Mouse (Mus musculus) stomach, embryonic 14.5 days (tissue): ENCODE results near the gene Galntl6. TPM values are rescaled to one million over a fixed set of nuclear protein-coding genes. Genes with fewer than 3 reads are reported as not detected.
A peak's percentile ranks its signal among the peaks of the same experiment; 100 is the strongest.

ENCODE experiments used
- ATAC-seq: fragments of 200-750 bp; cut with Nextera tagmentation; 2 replicates; pipeline ENCODE4 v1.8.0; 2017; ENCODE audit warnings: low read depth, moderate TSS enrichment; ENCODE audit not compliant: insufficient number of reproducible peaks, insufficient read depth, low FRiP score
- H3K27ac ChIP-seq: fragments of 300-500 bp; sonication (generic); 2 replicates; pipeline ENCODE4 v1.5.1; 2014; ENCODE audit warnings: mild to moderate bottlenecking, low read length, moderate library complexity, mixed read lengths
- H3K27me3 ChIP-seq: fragments of 300-500 bp; sonication (generic); 2 replicates; pipeline ENCODE4 v1.6.1; 2014; ENCODE audit warnings: low read length, control low read depth, mixed read lengths; ENCODE audit not compliant: control insufficient read depth, insufficient read depth
- H3K36me3 ChIP-seq: fragments of 300-500 bp; sonication (generic); 2 replicates; pipeline ENCODE4 v1.6.1; 2014; ENCODE audit warnings: mild to moderate bottlenecking, control low read depth, low read length, moderate library complexity, mixed read lengths; ENCODE audit not compliant: control insufficient read depth, insufficient read depth
- H3K4me1 ChIP-seq: fragments of 300-500 bp; sonication (generic); 2 replicates; pipeline ENCODE4 v1.6.1; 2014; ENCODE audit warnings: low read length, control low read depth, mixed read lengths; ENCODE audit not compliant: control insufficient read depth, insufficient read depth
- H3K4me2 ChIP-seq: fragments of 300-500 bp; sonication (generic); replicated peaks from 2 replicates; pipeline ENCODE4 v1.6.1; 2014; ENCODE audit warnings: low read depth, low read length, control low read depth
- H3K4me3 ChIP-seq: fragments of 300-500 bp; sonication (generic); 2 replicates; pipeline ENCODE4 v1.5.1; 2014; ENCODE audit warnings: low read depth, low read length, control low read depth
- H3K9ac ChIP-seq: fragments of 300-500 bp; sonication (generic); replicated peaks from 2 replicates; pipeline ENCODE4 v1.6.1; 2014; ENCODE audit warnings: low read depth, mild to moderate bottlenecking, control low read depth, low read length, moderate library complexity, mixed read lengths
- H3K9me3 ChIP-seq: fragments of 300-500 bp; sonication (generic); 2 replicates; pipeline ENCODE4 v1.6.1; 2016; ENCODE audit warnings: low read depth, low read length, control low read depth; ENCODE audit not compliant: control insufficient read depth
- WGBS: fragments of 180-500 bp; shearing (Covaris S2); extraction: QIAGEN DNeasy Blood & Tissue Kit; methylation state at CpG from one replicate; pipeline ENCODE4 v1.1.7; 2014; 5-methylcytosine and 5-hydroxymethylcytosine counted together
- polyA plus RNA-seq: library from polyadenylated mRNA; unstranded; fragments of >200 nt; fragmentation: Nextera tagmentation; extraction: Ambion mirVana; gene quantifications from 2 replicates; pipeline ENCODE4 v1.2.1, GENCODE M21; 2014

Galntl6 gene
- polyA plus RNA-seq, 1 experiment from 2014 or later, result 1.6 TPM

- Histone ChIP-seq H3K27ac (no peak overlapping the region), H3K36me3 (no peaks in the 10 kb centered on the region), H3K4me2 (no peak overlapping the region), H3K9me3 (no peaks in the 10 kb centered on the region), H3K9ac (no peak overlapping the region), H3K27me3 (no peaks in the 10 kb centered on the region), H3K4me3 (no peak overlapping the region), H3K4me1 (no peaks in the 10 kb centered on the region)
- 55% methylated on average over 6 of the region's 6 CpGs for WGBS
- no peak for ATAC-seq
Observed at GRCm38 (mm10) chr8:57741983-57742382, 1170.5 kb downstream of the Galntl6 start.

- no peaks in the 10 kb centered on the region for H3K27me3 ChIP-seq
- H3K4me3 ChIP-seq, result no peak overlapping the region
- H3K4me2 ChIP-seq, result no peak overlapping the region
- no peaks in the 10 kb centered on the region for H3K4me1 ChIP-seq
- WGBS, result 59% methylated on average over 8 of the region's 8 CpGs
- no peaks in the 10 kb centered on the region for H3K9me3 ChIP-seq
- H3K36me3 ChIP-seq, result no peaks in the 10 kb centered on the region
- peak; percentile 67; the same call in 1 of the 2 replicates for ATAC-seq
- no peak overlapping the region for H3K9ac ChIP-seq
- H3K27ac ChIP-seq, result no peak overlapping the region
Observed at GRCm38 (mm10) chr8:57741309-57741708, 1171.1 kb downstream of the Galntl6 start.

GRCm38 (mm10) chr8:57737281-57737680 is 1175.2 kb downstream of the Galntl6 start:
- ATAC-seq, result no peak
- Histone ChIP-seq H3K4me2 (no peak overlapping the region), H3K27ac (no peak overlapping the region), H3K36me3 (no peaks in the 10 kb centered on the region), H3K4me1 (no peaks in the 10 kb centered on the region), H3K9ac (no peak overlapping the region), H3K27me3 (no peaks in the 10 kb centered on the region), H3K9me3 (no peaks in the 10 kb centered on the region), H3K4me3 (no peak overlapping the region)
- WGBS, result 79% methylated on average over 4 of the region's 4 CpGs

- no peak overlapping the region for H3K27ac ChIP-seq
- H3K4me3 ChIP-seq, result no peak overlapping the region
- H3K4me1 ChIP-seq, result no peaks in the 10 kb centered on the region
- H3K9ac ChIP-seq, result no peak overlapping the region
- H3K36me3 ChIP-seq, result no peaks in the 10 kb centered on the region
- ATAC-seq, result no peak
- no peaks in the 10 kb centered on the region for H3K9me3 ChIP-seq
- H3K4me2 ChIP-seq, result no peak overlapping the region
- no peaks in the 10 kb centered on the region for H3K27me3 ChIP-seq
- WGBS, result 30% methylated on average over 2 of the region's 2 CpGs
Observed at GRCm38 (mm10) chr8:57732795-57733194, 1179.6 kb downstream of the Galntl6 start.

- no peak overlapping the region for H3K4me3 ChIP-seq
- no peaks in the 10 kb centered on the region for H3K36me3 ChIP-seq
- WGBS, result 46% methylated on average over 8 of the region's 8 CpGs
- H3K27ac ChIP-seq, result peak overlapping the region; percentile 2; the same call in 1 of the 2 replicates
- peak; percentile 84; the same call in 1 of the 2 replicates for ATAC-seq
- H3K4me1 ChIP-seq, result no peaks in the 10 kb centered on the region
- H3K9me3 ChIP-seq, result no peaks in the 10 kb centered on the region
- no peak overlapping the region for H3K4me2 ChIP-seq
- no peak overlapping the region for H3K9ac ChIP-seq
- no peaks in the 10 kb centered on the region for H3K27me3 ChIP-seq
Observed at GRCm38 (mm10) chr8:57731666-57732065, 1180.8 kb downstream of the Galntl6 start.

GRCm38 (mm10) chr8:57728276-57728675 is 1184.2 kb downstream of the Galntl6 start:
- H3K36me3 ChIP-seq, result no peaks in the 10 kb centered on the region
- no peaks in the 10 kb centered on the region for H3K27me3 ChIP-seq
- no peak overlapping the region for H3K4me2 ChIP-seq
- H3K4me3 ChIP-seq, result no peak overlapping the region
- H3K9me3 ChIP-seq, result no peaks in the 10 kb centered on the region
- WGBS, result 75% methylated on average over 2 of the region's 2 CpGs
- H3K27ac ChIP-seq, result no peak overlapping the region
- no peak overlapping the region for H3K9ac ChIP-seq
- no peaks in the 10 kb centered on the region for H3K4me1 ChIP-seq
- ATAC-seq, result no peak

GRCm38 (mm10) chr8:57724843-57725627 is 1187.4 kb downstream of the Galntl6 start:
- ATAC-seq, result peak; percentile 88
- H3K27ac ChIP-seq, result peak overlapping the region; percentile 3; the same call in 1 of the 2 replicates

More at GRCm38 (mm10) chr8:57724843-57725627, 1187.4 kb downstream of the Galntl6 start:
- Histone ChIP-seq H3K4me2 (no peak overlapping the region), H3K4me3 (no peak overlapping the region), H3K9me3 (no peaks in the 10 kb centered on the region), H3K36me3 (no peaks in the 10 kb centered on the region), H3K27me3 (no peaks in the 10 kb centered on the region), H3K9ac (no peak overlapping the region), H3K4me1 (no peaks in the 10 kb centered on the region)
- WGBS, result 81% methylated on average over 13 of the region's 13 CpGs
